Comparison of ENCODE assay signal across 8 mouse cellular contexts in genomic region chr4:21878776-21879175, GRCm38 (mm10). TPM values are rescaled to one million over a fixed set of nuclear protein-coding genes. Genes with fewer than 3 reads are reported as not detected.
A peak's percentile ranks its signal among the peaks of the same experiment; 100 is the strongest.
DNase-seq lines count a peak whose midpoint lies in the region; ATAC-seq lines count a peak whose summit lies in the region.

No protein-coding gene starts in this region.

- peak overlapping the region; percentile 59 for H3K4me2 ChIP-seq in lung, embryonic 15.5 days
- peak overlapping the region; percentile 63 for H3K4me2 ChIP-seq in embryonic facial prominence, embryonic 15.5 days (replicated peaks)
- peak overlapping the region; percentile 68 for H3K4me2 ChIP-seq in limb, embryonic 12.5 days

- no peak for ATAC-seq in lung, embryonic 15.5 days (ENCODE audit: borderline replicate concordance, extremely low read depth, low FRiP score, low TSS enrichment)
- no peak for ATAC-seq in embryonic facial prominence, embryonic 15.5 days (ENCODE audit: insufficient number of reproducible peaks, low FRiP score, low TSS enrichment, low read depth)
- no peak for ATAC-seq in limb, embryonic 12.5 days (ENCODE audit: insufficient number of reproducible peaks, insufficient read depth, low FRiP score, low TSS enrichment, low read depth)

- H3K27ac ChIP-seq in lung, embryonic 15.5 days = 0 out of 2 replicates have a peak overlapping the region, but pooled peaks have one; percentile 95
- no peak overlapping the region; the same call in 1 of the 2 replicates for H3K27ac ChIP-seq in embryonic facial prominence, embryonic 15.5 days (replicated peaks)
- H3K27ac ChIP-seq in limb, embryonic 12.5 days = no peak overlapping the region

- DNase-seq in lung, postnatal 25 days (ENCODE audit: low spot score) = no peak
- DNase-seq in splenic B cell, adult 2 months (ENCODE audit: low read depth, low spot score) = peak; percentile 6
- DNase-seq in urinary bladder, postnatal 25 days (ENCODE audit: low spot score) = no peak
- no peak for DNase-seq in thymus, adult 18-20 months
- DNase-seq in left cerebral cortex, postnatal 10 days (ENCODE audit: extremely low spot score in 1 of 2, low spot score in 2 of 2) = no peak

- peak overlapping the region; percentile 74 for H3K9ac ChIP-seq in lung, embryonic 15.5 days
- no peak overlapping the region for H3K9ac ChIP-seq in embryonic facial prominence, embryonic 15.5 days
- no peak overlapping the region for H3K9ac ChIP-seq in limb, embryonic 12.5 days (replicated peaks)

- peak overlapping the region; percentile 80 for H3K4me3 ChIP-seq in lung, embryonic 15.5 days
- H3K4me3 ChIP-seq in embryonic facial prominence, embryonic 15.5 days (replicated peaks) = peak overlapping the region; percentile 79
- peak overlapping the region; percentile 72 for H3K4me3 ChIP-seq in limb, embryonic 12.5 days (replicated peaks)

- intact Hi-C loops in left cerebral cortex, postnatal 10 days (cut with DNase I) = loop anchor here (5.0 to 10.0 kb wide), 2 partner anchors 54 to 116 kb away; partner anchors contain the start of gene Faxc

- H3K36me3 ChIP-seq in lung, embryonic 15.5 days = peaks cover 15% of the 10 kb centered on the region
- H3K36me3 ChIP-seq in embryonic facial prominence, embryonic 15.5 days = peaks cover 14% of the 10 kb centered on the region
- H3K36me3 ChIP-seq in limb, embryonic 12.5 days = peaks cover 25% of the 10 kb centered on the region
- H3K36me3 ChIP-seq in splenic B cell, adult 2 months (ENCODE audit: control insufficient read depth, insufficient read depth, low read length, poor library complexity, severe bottlenecking) = peaks cover 4% of the 10 kb centered on the region

- H3K4me1 ChIP-seq in lung, embryonic 15.5 days = peaks cover 9% of the 10 kb centered on the region; the same call in 1 of the 2 replicates
- H3K4me1 ChIP-seq in embryonic facial prominence, embryonic 15.5 days = no peaks in the 10 kb centered on the region
- no peaks in the 10 kb centered on the region for H3K4me1 ChIP-seq in limb, embryonic 12.5 days (replicated peaks)

- no peaks in the 10 kb centered on the region for H3K27me3 ChIP-seq in lung, embryonic 15.5 days
- no peaks in the 10 kb centered on the region for H3K27me3 ChIP-seq in embryonic facial prominence, embryonic 15.5 days
- no peaks in the 10 kb centered on the region for H3K27me3 ChIP-seq in limb, embryonic 12.5 days
- H3K27me3 ChIP-seq in splenic B cell, adult 2 months (ENCODE audit: control insufficient read depth, insufficient read depth, low read length, poor library complexity, severe bottlenecking) = no peaks in the 10 kb centered on the region

- WGBS in lung, embryonic 15.5 days = 23% methylated on average over 6 of the region's 6 CpGs
- WGBS in embryonic facial prominence, embryonic 15.5 days = 32% methylated on average over 6 of the region's 6 CpGs
- 17% methylated on average over 6 of the region's 6 CpGs for WGBS in limb, embryonic 12.5 days

- no peaks in the 10 kb centered on the region for H3K9me3 ChIP-seq in lung, embryonic 15.5 days
- H3K9me3 ChIP-seq in embryonic facial prominence, embryonic 15.5 days (replicated peaks) = no peaks in the 10 kb centered on the region
- H3K9me3 ChIP-seq in limb, embryonic 12.5 days = no peaks in the 10 kb centered on the region

RNA-seq across cellular contexts. Expression of gene Coq3, which starts 0.7 kb away (rescaled TPM):
- 14.0 and 15.4 TPM in 2 replicates for polyA plus RNA-seq in lung, embryonic 15.5 days (2015; fragmentation: Nextera tagmentation; extraction: Ambion mirVana)
- polyA plus RNA-seq in embryonic facial prominence, embryonic 15.5 days (2015; fragmentation: Nextera tagmentation; extraction: Ambion mirVana) = 13.1 and 13.5 TPM in 2 replicates
- polyA plus RNA-seq in limb, embryonic 12.5 days (2016; fragmentation: Nextera tagmentation; extraction: Ambion mirVana) = 12.3 and 14.0 TPM in 2 replicates
- total RNA-seq in left cerebral cortex, postnatal 10 days (2021) = 10 to 100 TPM; 13.6 to 13.9 TPM

RNA-seq across cellular contexts. Expression of gene Pnisr, which starts 31.4 kb away (rescaled TPM):
- 119 and 130 TPM in 2 replicates for polyA plus RNA-seq in lung, embryonic 15.5 days (2015; fragmentation: Nextera tagmentation; extraction: Ambion mirVana)
- 134 and 141 TPM in 2 replicates for polyA plus RNA-seq in embryonic facial prominence, embryonic 15.5 days (2015; fragmentation: Nextera tagmentation; extraction: Ambion mirVana)
- polyA plus RNA-seq in limb, embryonic 12.5 days (2016; fragmentation: Nextera tagmentation; extraction: Ambion mirVana) = 216 and 217 TPM in 2 replicates
- total RNA-seq in left cerebral cortex, postnatal 10 days (2021) = 100 to 1,000 TPM; 142 to 157 TPM

RNA-seq across cellular contexts. Expression of gene Faxc, which starts 52.4 kb away (rescaled TPM):
- polyA plus RNA-seq in lung, embryonic 15.5 days (2015; fragmentation: Nextera tagmentation; extraction: Ambion mirVana) = 3.4 and 3.5 TPM in 2 replicates
- polyA plus RNA-seq in embryonic facial prominence, embryonic 15.5 days (2015; fragmentation: Nextera tagmentation; extraction: Ambion mirVana) = 4.9 and 5.6 TPM in 2 replicates
- 11.6 and 14.5 TPM in 2 replicates for polyA plus RNA-seq in limb, embryonic 12.5 days (2016; fragmentation: Nextera tagmentation; extraction: Ambion mirVana)
- total RNA-seq in left cerebral cortex, postnatal 10 days (2021) = 100 to 1,000 TPM in 1 of 2 experiments, 10 to 100 TPM in 1; 98.9 to 104 TPM
